21 mouse cellular contexts compared by ENCODE assay signal in genomic region chr8:34753046-34753445, GRCm38 (mm10).
DNase-seq lines count a peak whose midpoint lies in the region; ATAC-seq and TF ChIP-seq lines count a peak whose summit lies in the region.
"Had no signal": no experiment of that assay in that cellular context is flagged by ENCODE, and none has a peak within 500 bp of the region (broad histone marks: within the 10 kb centered on the region; RNA-seq: fewer than 3 reads in every experiment).

No protein-coding gene starts in this region.

- no peak overlapping the region for H3K4me3 ChIP-seq in lung, postnatal 0 days (ENCODE audit: low read depth, low read length)
- no peak overlapping the region for H3K4me3 ChIP-seq in embryonic fibroblast, embryonic 13.5 days (ENCODE audit: insufficient read depth, low read length)
- H3K4me3 ChIP-seq in heart, embryonic 13.5 days, result no peak overlapping the region
- peak overlapping the region; percentile 6 for H3K4me3 ChIP-seq in myocyte
- H3K4me3 ChIP-seq in gastrocnemius, adult 2 months, result no peak overlapping the region
- H3K4me3 ChIP-seq: forebrain, embryonic 15.5 days; hindbrain, embryonic 10.5 days; megakaryocyte, embryonic 14.5 days; stomach, embryonic 15.5 days had no signal

- ATAC-seq in lung, postnatal 0 days, result no peak
- ATAC-seq in heart, embryonic 13.5 days (ENCODE audit: extremely low read depth, insufficient number of reproducible peaks, low FRiP score, low TSS enrichment), result peak; percentile 63; the same call in 1 of the 2 replicates
- ATAC-seq: forebrain, embryonic 15.5 days; midbrain, embryonic 16.5 days had no signal

- no peak for TF ChIP-seq POLR2A in embryonic fibroblast, embryonic 13.5 days (IDR thresholded peaks at IDR 0.05; ENCODE audit: low read depth, low read length)
- no peak for TF ChIP-seq POLR2A in myocyte (IDR thresholded peaks at IDR 0.05; ENCODE audit: insufficient read length, low read depth)

- intact Hi-C loops in gastrocnemius, adult 2 months (cut with DNase I), result no loop called here

- no peak for TF ChIP-seq CTCF in lung, postnatal 0 days (IDR thresholded peaks at IDR 0.05)
- TF ChIP-seq CTCF in embryonic fibroblast, embryonic 13.5 days (IDR thresholded peaks at IDR 0.05; ENCODE audit: borderline replicate concordance, insufficient read depth, low read length), result no peak
- TF ChIP-seq CTCF in gastrocnemius, adult 2 months (IDR thresholded peaks at IDR 0.05), result no peak

- peak; percentile 13 for DNase-seq in lung, postnatal 0 days (ENCODE audit: low spot score)
- no peak for DNase-seq in lung, postnatal 25 days (ENCODE audit: low spot score)
- DNase-seq in adrenal gland, adult 8-10 months, result no peak
- no peak for DNase-seq in gastrocnemius, adult 2 months
- DNase-seq: adrenal gland, postnatal 14 days; cerebellum, adult 18-20 months; cerebellum, postnatal 36 days; kidney, adult 8-10 months; kidney, postnatal 25 days; layer of hippocampus, adult 9-11 months; lung, postnatal 10 days; thymus, adult 2 months had no signal

- no peak for TF ChIP-seq EP300 in lung, postnatal 0 days (IDR thresholded peaks at IDR 0.05)

- H3K4me2 ChIP-seq in lung, postnatal 0 days (replicated peaks; ENCODE audit: low read depth, low read length), result no peak overlapping the region
- peak overlapping the region; percentile 51 for H3K4me2 ChIP-seq in heart, embryonic 13.5 days
- H3K4me2 ChIP-seq in myocyte (ENCODE audit: low read depth), result peak overlapping the region; percentile 53
- H3K4me2 ChIP-seq: forebrain, embryonic 15.5 days; stomach, embryonic 15.5 days had no signal

- no peaks in the 10 kb centered on the region for H3K79me2 ChIP-seq in myocyte (ENCODE audit: control insufficient read depth, insufficient read depth)

- H3K27ac ChIP-seq in lung, postnatal 0 days (ENCODE audit: low read length), result no peak overlapping the region
- peak overlapping the region; percentile 62; the same call in 1 of the 2 replicates for H3K27ac ChIP-seq in embryonic fibroblast, embryonic 13.5 days (ENCODE audit: insufficient read depth, low read length)
- peak overlapping the region; percentile 56; the same call in 1 of the 2 replicates for H3K27ac ChIP-seq in heart, embryonic 13.5 days (replicated peaks)
- no peak overlapping the region for H3K27ac ChIP-seq in gastrocnemius, adult 2 months
- H3K27ac ChIP-seq: forebrain, embryonic 15.5 days; hindbrain, embryonic 10.5 days; stomach, embryonic 15.5 days had no signal

- H3ac ChIP-seq in myocyte (ENCODE audit: control insufficient read depth, insufficient read length), result no peak overlapping the region

- 44% methylated on average over 10 of the region's 10 CpGs for WGBS in lung, postnatal 0 days
- 12% methylated on average over 10 of the region's 10 CpGs for WGBS in heart, embryonic 13.5 days

- H3K4me1 ChIP-seq in lung, postnatal 0 days (ENCODE audit: insufficient read depth, low read depth, low read length), result no peaks in the 10 kb centered on the region
- H3K4me1 ChIP-seq in embryonic fibroblast, embryonic 13.5 days (ENCODE audit: control insufficient read depth, insufficient read depth, low read length), result no peaks in the 10 kb centered on the region
- peaks cover 29% of the 10 kb centered on the region for H3K4me1 ChIP-seq in heart, embryonic 13.5 days
- H3K4me1 ChIP-seq: forebrain, embryonic 15.5 days; hindbrain, embryonic 10.5 days had no signal

- no peaks in the 10 kb centered on the region for H3K36me3 ChIP-seq in lung, postnatal 0 days (ENCODE audit: insufficient read depth, low read length)
- no peaks in the 10 kb centered on the region for H3K36me3 ChIP-seq in heart, embryonic 13.5 days
- H3K36me3 ChIP-seq in myocyte (ENCODE audit: control insufficient read depth, insufficient read depth), result no peaks in the 10 kb centered on the region
- H3K36me3 ChIP-seq: forebrain, embryonic 15.5 days; hindbrain, embryonic 10.5 days; stomach, embryonic 15.5 days had no signal

- no peaks in the 10 kb centered on the region for H3K27me3 ChIP-seq in lung, postnatal 0 days (replicated peaks; ENCODE audit: insufficient read depth, low read length)
- H3K27me3 ChIP-seq in heart, embryonic 13.5 days (replicated peaks), result peaks cover 4% of the 10 kb centered on the region; the same call in 1 of the 2 replicates
- no peaks in the 10 kb centered on the region for H3K27me3 ChIP-seq in myocyte (ENCODE audit: control insufficient read depth, insufficient read depth, insufficient read length)
- H3K27me3 ChIP-seq: CH12.LX; forebrain, embryonic 15.5 days; stomach, embryonic 15.5 days had no signal

- H3K9me3 ChIP-seq in lung, postnatal 0 days (ENCODE audit: low read length), result no peaks in the 10 kb centered on the region
- no peaks in the 10 kb centered on the region for H3K9me3 ChIP-seq in heart, embryonic 13.5 days
- H3K9me3 ChIP-seq: forebrain, embryonic 15.5 days; hindbrain, embryonic 10.5 days; stomach, embryonic 15.5 days had no signal

- H3K9ac ChIP-seq in lung, postnatal 0 days (replicated peaks; ENCODE audit: low read depth), result no peak overlapping the region
- H3K9ac ChIP-seq in heart, embryonic 13.5 days, result no peak overlapping the region
- H3K9ac ChIP-seq: forebrain, embryonic 15.5 days; stomach, embryonic 15.5 days had no signal

TF ChIP-seq in myocyte, 11 proteins besides CTCF, POLR2A, EP300 and RAD21:
- TF ChIP-seq CEBPB (IDR thresholded peaks at IDR 0.05; ENCODE audit: insufficient read depth, poor library complexity, severe bottlenecking), result no peak
- no peak for TF ChIP-seq MYOD1 (IDR thresholded peaks at IDR 0.05; ENCODE audit: control insufficient read depth in 1 of 3, insufficient read length in 2 of 3, low read depth in 2 of 3)
- TF ChIP-seq E2F4 (IDR thresholded peaks at IDR 0.05; ENCODE audit: insufficient read depth), result no peak
- TF ChIP-seq SRF (IDR thresholded peaks at IDR 0.05; ENCODE audit: control insufficient read depth, insufficient read length, low read depth), result no peak
- no peak for TF ChIP-seq TCF12 (IDR thresholded peaks at IDR 0.05; ENCODE audit: insufficient read depth, poor library complexity, severe bottlenecking)
- TF ChIP-seq USF1 (IDR thresholded peaks at IDR 0.05; ENCODE audit: low read depth), result no peak
- no peak for TF ChIP-seq MAX (IDR thresholded peaks at IDR 0.05; ENCODE audit: low read depth)
- TF ChIP-seq MYOG (IDR thresholded peaks at IDR 0.05; ENCODE audit: control insufficient read depth in 1 of 3, insufficient read depth in 1 of 3, insufficient read length in 2 of 3, low read depth in 2 of 3), result no peak
- no peak for TF ChIP-seq REST (IDR thresholded peaks at IDR 0.05; ENCODE audit: insufficient read depth, insufficient read length)
- TF ChIP-seq TCF3 (IDR thresholded peaks at IDR 0.05; ENCODE audit: insufficient read length, low read depth), result no peak
- TF ChIP-seq POLR2AphosphoS2 (IDR thresholded peaks at IDR 0.05; ENCODE audit: insufficient read length, low read depth), result no peak
TF ChIP-seq in myocyte: peak in this region for 0.

Comparison
In these comparisons a context has a peak if more than half of its experiments do, and no peak if none do; other contexts are left out.
1. H3K27ac ChIP-seq: peak in embryonic fibroblast, embryonic 13.5 days (single experiment) and heart, embryonic 13.5 days (single experiment); none in lung, postnatal 0 days (single experiment) and gastrocnemius, adult 2 months (single experiment).